Mouse (Mus musculus) ES-Bruce4 (cell line): ENCODE results near the gene Faf2. TPM values are rescaled to one million over a fixed set of nuclear protein-coding genes. Genes with fewer than 3 reads are reported as not detected.

Source experiments
- H3K27ac ChIP-seq: 2 replicates; pipeline ENCODE4 v1.5.1; 2012; ENCODE audit warnings: low read length, inconsistent platforms; ENCODE audit not compliant: insufficient read depth
- H3K27me3 ChIP-seq: 2 replicates; pipeline ENCODE4 v1.6.1; 2012; ENCODE audit warnings: mild to moderate bottlenecking, low read length, inconsistent platforms; ENCODE audit not compliant: control insufficient read depth, poor library complexity, insufficient read depth, severe bottlenecking
- H3K36me3 ChIP-seq: 2 replicates; pipeline ENCODE4 v1.6.1; 2012; ENCODE audit warnings: inconsistent platforms, mild to moderate bottlenecking, low read length, moderate library complexity; ENCODE audit not compliant: control insufficient read depth, poor library complexity, insufficient read depth, severe bottlenecking
- H3K4me1 ChIP-seq: one replicate; pipeline ENCODE4 v1.8.1; 2011; ENCODE audit warnings: low read length; ENCODE audit not compliant: control insufficient read depth, insufficient read depth
- H3K4me3 ChIP-seq: 2 replicates; pipeline ENCODE4 v1.5.1; 2011; ENCODE audit warnings: low read depth, mild to moderate bottlenecking, low read length
- H3K9ac ChIP-seq: 2 replicates; pipeline ENCODE4 v1.6.1; 2012; ENCODE audit warnings: low read depth, mild to moderate bottlenecking, inconsistent platforms; ENCODE audit not compliant: poor library complexity, severe bottlenecking
- H3K9me3 ChIP-seq: replicated peaks from 2 replicates; pipeline ENCODE4 v1.6.1; 2012; ENCODE audit warnings: mild to moderate bottlenecking, low read length, inconsistent platforms; ENCODE audit not compliant: control insufficient read depth, poor library complexity, insufficient read depth, severe bottlenecking
- CTCF ChIP-seq: IDR thresholded peaks from one replicate; pipeline ENCODE4 v1.8.1; 2011; ENCODE audit warnings: low read depth, low read length
- EP300 ChIP-seq: IDR thresholded peaks from 2 replicates; pipeline ENCODE4 v1.6.1; 2011; ENCODE audit warnings: low read depth, low read length; ENCODE audit not compliant: insufficient read depth
- POLR2A ChIP-seq: IDR thresholded peaks from one replicate; pipeline ENCODE4 v1.8.1; 2011; ENCODE audit warnings: low read length; ENCODE audit not compliant: insufficient read depth
- polyA plus RNA-seq: library from polyadenylated mRNA; stranded (reverse); fragments of >200 nt; gene quantifications from 2 replicates; pipeline ENCODE4 v1.2.4, GENCODE M21; 2011; ENCODE audit warnings: low read depth; ENCODE audit not compliant: missing spikeins, insufficient read depth, insufficient read length

The Faf2 gene
- polyA plus RNA-seq, 1 experiment = 69.3 TPM

DNA sequence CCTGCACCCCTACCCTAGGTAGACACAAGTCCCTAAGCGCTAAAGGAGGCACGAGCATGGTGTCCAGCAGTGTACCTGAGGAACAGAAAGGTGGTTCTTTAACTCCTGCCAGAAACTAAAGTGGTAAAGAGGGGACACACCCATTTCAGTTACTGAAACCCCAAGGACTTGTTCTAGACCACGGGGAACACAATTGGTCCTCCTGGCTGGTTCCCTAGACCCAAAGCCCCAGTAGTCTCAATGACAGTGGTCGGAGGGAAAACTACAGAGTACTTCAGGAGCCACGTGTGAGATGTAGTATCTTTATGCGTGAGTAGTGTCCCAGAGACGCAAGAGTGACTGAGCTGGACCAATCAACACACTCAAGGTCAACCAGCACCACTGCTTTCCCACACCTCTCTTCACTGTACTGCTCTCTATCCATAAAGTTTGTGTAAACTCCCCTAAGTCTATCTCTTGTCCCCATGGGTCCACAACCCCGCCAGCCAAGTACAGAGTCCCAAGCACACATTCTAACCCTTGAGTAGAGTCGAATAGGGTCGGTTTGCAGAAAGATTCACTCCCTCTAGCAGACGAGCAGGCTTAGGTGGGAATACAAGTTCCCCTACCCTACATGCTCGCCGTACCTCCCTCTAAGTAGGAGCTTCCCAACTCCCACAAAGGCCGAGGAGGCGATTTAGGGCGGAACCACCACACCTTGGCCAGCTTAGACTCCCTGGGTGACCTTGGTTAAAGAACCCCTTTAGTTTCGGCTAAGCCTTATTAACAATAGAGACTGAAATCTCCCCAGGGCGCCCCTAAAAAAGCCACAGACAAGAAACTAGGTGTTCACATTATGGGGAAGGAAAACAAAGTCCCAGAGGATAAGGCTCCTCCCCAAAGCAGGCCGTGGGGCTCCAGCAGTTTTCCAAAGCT lies 64.8 kb downstream of the Faf2 start:
- peaks cover 2% of the 10 kb centered on the region for H3K4me1 ChIP-seq
- H3K9me3 ChIP-seq = no peaks in the 10 kb centered on the region
- H3K4me3 ChIP-seq = peak overlapping the region; percentile 97
- H3K9ac ChIP-seq = peak overlapping the region; percentile 93
- TF ChIP-seq EP300 = no peak
- TF ChIP-seq CTCF = no peak
- TF ChIP-seq POLR2A = no peak
- H3K36me3 ChIP-seq = peaks cover 28% of the 10 kb centered on the region
- H3K27me3 ChIP-seq = no peaks in the 10 kb centered on the region
- H3K27ac ChIP-seq = peak overlapping the region; percentile 83

DNA sequence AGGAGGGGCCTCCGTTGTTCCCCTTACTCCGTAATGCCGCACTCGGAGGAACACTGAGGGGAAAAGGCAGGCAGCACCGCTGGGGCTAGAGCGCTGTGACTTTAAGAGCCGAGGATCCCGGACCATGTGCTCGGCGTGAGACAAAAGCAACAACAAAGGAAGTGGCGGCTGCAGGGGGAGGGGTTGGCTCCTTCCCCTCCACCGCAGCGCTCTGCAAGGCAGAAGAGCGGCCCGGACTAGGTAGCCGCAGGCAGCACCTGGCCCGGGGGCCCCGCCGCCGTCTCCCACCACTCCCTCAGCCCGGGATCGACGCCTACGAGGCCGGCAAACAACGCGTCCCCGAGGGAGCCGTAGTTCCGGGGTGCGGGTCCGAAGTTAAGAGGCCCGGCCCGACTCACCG lies 65.5 kb downstream of the Faf2 start:
- H3K9me3 ChIP-seq = no peaks in the 10 kb centered on the region
- H3K9ac ChIP-seq = peak overlapping the region; percentile 93
- H3K36me3 ChIP-seq = peaks cover 21% of the 10 kb centered on the region
- no peak for TF ChIP-seq CTCF
- 0 out of 2 replicates have a peak, but pooled peaks have one; percentile 7 for TF ChIP-seq EP300
- TF ChIP-seq POLR2A = no peak
- H3K4me1 ChIP-seq = peaks cover 3% of the 10 kb centered on the region
- H3K27ac ChIP-seq = peak overlapping the region; percentile 83
- no peaks in the 10 kb centered on the region for H3K27me3 ChIP-seq
- H3K4me3 ChIP-seq = peak overlapping the region; percentile 97

DNA sequence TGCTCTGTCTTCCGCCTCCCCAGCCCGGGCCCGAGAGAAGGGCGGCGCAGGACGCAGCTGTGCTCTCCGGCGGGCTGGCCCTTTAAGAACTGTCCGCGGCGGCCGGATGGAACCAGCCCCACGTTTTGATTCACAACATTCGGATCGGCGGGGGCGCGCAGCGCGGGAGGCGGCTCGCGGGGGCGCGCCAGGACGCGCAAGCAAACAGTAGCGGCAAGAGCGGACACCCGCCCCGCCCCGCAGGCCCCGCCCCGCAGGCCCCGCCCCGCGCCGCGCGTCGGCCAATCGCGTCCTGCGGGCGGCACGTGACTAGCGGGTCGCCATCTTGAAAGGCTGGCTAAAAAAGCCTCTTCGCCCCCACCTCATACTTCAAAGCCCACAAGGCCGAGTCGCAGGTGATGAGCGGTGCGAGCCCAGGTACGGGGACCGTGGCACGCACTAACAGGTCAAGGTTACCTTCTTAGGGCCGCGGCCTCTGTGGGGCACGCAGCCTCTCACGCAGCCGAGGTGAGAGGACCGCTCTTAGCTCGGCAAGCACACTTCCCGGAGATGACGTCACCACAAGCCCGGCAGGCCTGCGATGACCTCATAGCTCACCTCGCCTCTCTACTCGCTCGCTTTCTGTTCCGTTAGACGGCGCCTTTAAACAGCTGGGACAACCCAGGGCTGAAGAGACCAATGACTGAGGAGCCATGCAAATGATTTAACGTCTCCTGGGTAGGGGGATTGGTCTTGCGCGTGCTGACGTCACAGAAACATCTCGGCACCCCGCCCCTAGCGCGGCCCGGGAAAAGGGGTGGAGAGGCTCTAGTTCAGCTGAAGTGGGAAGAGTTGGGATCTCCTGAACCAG lies 66.2 kb downstream of the Faf2 start:
- no peaks in the 10 kb centered on the region for H3K9me3 ChIP-seq
- peak overlapping the region; percentile 93 for H3K9ac ChIP-seq
- TF ChIP-seq CTCF = no peak
- TF ChIP-seq POLR2A = peak; percentile 17
- no peak for TF ChIP-seq EP300
- peak overlapping the region; percentile 83 for H3K27ac ChIP-seq
- peak overlapping the region; percentile 97 for H3K4me3 ChIP-seq
- H3K36me3 ChIP-seq = peaks cover 14% of the 10 kb centered on the region
- peaks cover 6% of the 10 kb centered on the region for H3K4me1 ChIP-seq
- no peaks in the 10 kb centered on the region for H3K27me3 ChIP-seq

DNA sequence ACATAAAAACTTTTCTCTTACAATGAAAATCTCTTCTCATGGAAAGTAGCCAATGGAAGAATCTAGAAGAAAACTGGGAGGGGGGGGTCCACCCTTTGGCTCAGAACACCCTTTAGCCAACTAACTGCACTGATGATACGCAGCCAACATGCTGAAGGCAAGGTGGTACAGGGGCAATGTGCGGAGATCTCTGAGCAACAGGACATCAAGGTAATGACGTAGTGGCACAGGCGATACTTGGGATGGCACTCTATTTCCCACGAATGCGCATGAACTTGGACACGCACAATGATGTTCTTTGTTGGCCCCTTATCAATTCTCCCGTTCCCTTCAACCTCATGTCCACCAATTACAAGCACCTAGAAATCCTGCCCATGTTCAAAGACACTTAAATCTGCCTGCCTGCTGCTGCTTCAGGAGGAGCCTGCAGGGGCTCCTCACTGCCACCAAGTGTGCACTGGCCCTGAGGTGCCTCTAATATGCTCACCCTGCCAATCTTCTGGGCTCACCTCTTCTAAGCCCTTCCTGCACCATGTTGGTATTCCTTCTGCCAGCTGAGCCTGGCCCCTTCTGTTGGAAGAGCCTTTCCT lies 68.7 kb downstream of the Faf2 start:
- Histone ChIP-seq H3K27ac (no peak overlapping the region), H3K27me3 (no peaks in the 10 kb centered on the region), H3K36me3 (no peaks in the 10 kb centered on the region), H3K4me1 (peaks cover 6% of the 10 kb centered on the region), H3K4me3 (no peak overlapping the region), H3K9me3 (no peaks in the 10 kb centered on the region), H3K9ac (no peak overlapping the region)
- no peak for TF ChIP-seq EP300
- TF ChIP-seq POLR2A = no peak
- TF ChIP-seq CTCF = no peak

DNA sequence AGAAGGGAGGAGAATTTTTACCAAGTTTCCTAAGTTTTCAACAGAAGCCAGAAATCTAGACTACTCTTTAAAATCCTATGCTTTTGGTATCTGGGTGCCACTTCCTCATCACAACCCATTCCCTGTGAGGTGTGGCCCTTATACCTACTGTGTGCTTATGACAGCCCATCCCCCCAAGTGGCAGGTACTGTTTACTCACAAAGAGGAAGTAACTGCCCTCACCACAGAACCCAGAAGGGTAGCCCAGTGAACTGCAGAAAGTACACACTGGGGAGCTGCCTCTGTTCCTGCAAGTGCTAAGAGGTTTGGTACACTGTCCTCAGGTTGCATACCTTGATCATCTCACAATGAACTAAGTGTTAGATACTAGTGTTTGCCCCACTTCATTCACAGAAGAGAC lies 70.2 kb downstream of the Faf2 start:
- H3K27me3 ChIP-seq = no peaks in the 10 kb centered on the region
- TF ChIP-seq CTCF (no peak), EP300 (no peak), POLR2A (no peak)
- H3K9me3 ChIP-seq = no peaks in the 10 kb centered on the region
- no peak overlapping the region for H3K4me3 ChIP-seq
- H3K36me3 ChIP-seq = no peaks in the 10 kb centered on the region
- H3K4me1 ChIP-seq = peaks cover 4% of the 10 kb centered on the region
- H3K27ac ChIP-seq = no peak overlapping the region
- no peak overlapping the region; the same call in 1 of the 2 replicates for H3K9ac ChIP-seq
